Mouse (Mus musculus) myocyte (in vitro differentiated cells): Measurements from ENCODE around the gene Stpg2.

Experiments
- MAX ChIP-seq: IDR thresholded peaks from one replicate; pipeline ENCODE4 v1.6.1; 2011; ENCODE audit warnings: low read depth, mild to moderate bottlenecking, control low read depth
- POLR2A ChIP-seq: IDR thresholded peaks from one replicate; pipeline ENCODE4 v1.6.1; 2011; ENCODE audit warnings: low read depth, mild to moderate bottlenecking, control low read depth, moderate library complexity; ENCODE audit not compliant: insufficient read length
- POLR2AphosphoS2 ChIP-seq: IDR thresholded peaks from one replicate; pipeline ENCODE4 v1.6.1; 2011; ENCODE audit warnings: low read depth, control low read depth; ENCODE audit not compliant: insufficient read length

GRCm38 (mm10) chr3:139216945-139217344, 11.5 kb downstream of the Stpg2 start:
- TF ChIP-seq POLR2A: no peak
- TF ChIP-seq MAX: no peak
- TF ChIP-seq POLR2AphosphoS2: no peak
